Mouse (Mus musculus) C2C12 (cell line): ENCODE measurements at regions not wholly inside any gene's neighbourhood (a gene's known extent, or its start where the extent isn't known, plus 50 kb on each side); places are given as distances from the start of the nearest gene placed in this dataset.

Experiments
- CTCF ChIP-seq: IDR thresholded peaks from one replicate; pipeline ENCODE4 v1.5.1; 2011; ENCODE audit not compliant: control insufficient read depth, insufficient read depth, insufficient read length
- MYOD1 ChIP-seq: IDR thresholded peaks from one replicate; pipeline ENCODE4 v1.6.1; 2011; ENCODE audit warnings: low read depth; ENCODE audit not compliant: control insufficient read depth, insufficient read length

GRCm38 (mm10) chr16:93204601-93205000 is 378.7 kb upstream of the Runx1 start:
- no peak for TF ChIP-seq CTCF
- TF ChIP-seq MYOD1: no peak
